In the genomic region with DNA sequence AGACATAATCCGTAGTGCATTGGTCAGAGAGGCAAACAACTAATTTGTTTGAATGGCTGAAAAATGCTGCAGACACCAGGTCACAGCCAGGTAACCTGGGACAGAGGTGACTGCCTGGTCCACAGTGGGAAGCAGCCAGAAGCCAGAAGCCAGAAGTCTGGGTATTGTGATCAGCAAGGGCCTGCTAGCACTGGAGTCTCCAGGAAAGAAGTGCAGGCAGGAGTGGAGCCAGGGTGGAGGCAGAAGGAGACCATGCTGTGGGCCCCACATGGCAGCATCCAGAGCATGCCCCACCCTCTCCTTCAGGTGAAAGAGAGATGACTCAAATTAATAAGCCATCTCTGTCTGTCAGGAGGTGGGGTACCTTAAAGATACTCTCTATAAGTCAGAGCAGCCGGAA, we compare ENCODE assay signal across 17 mouse cellular contexts.
"Had no signal": no experiment of that assay in that cellular context is flagged by ENCODE, and none has a peak within 500 bp of the region (broad histone marks: within the 10 kb centered on the region; RNA-seq: fewer than 3 reads in every experiment).

No protein-coding gene starts in this region.

- H3K4me2 ChIP-seq: lung, embryonic 15.5 days; midbrain, embryonic 11.5 days; midbrain, embryonic 13.5 days; midbrain, embryonic 15.5 days; neural tube, embryonic 12.5 days; stomach, embryonic 15.5 days had no signal

- H3K4me1 ChIP-seq: midbrain, embryonic 13.5 days; midbrain, embryonic 15.5 days; stomach, embryonic 15.5 days had no signal

- H3K27me3 ChIP-seq: lung, embryonic 15.5 days; midbrain, embryonic 13.5 days; midbrain, embryonic 15.5 days; neural tube, embryonic 12.5 days; stomach, embryonic 15.5 days had no signal

- H3K9ac ChIP-seq: lung, embryonic 15.5 days; midbrain, embryonic 13.5 days; midbrain, embryonic 15.5 days; neural tube, embryonic 12.5 days; stomach, embryonic 15.5 days had no signal

- DNase-seq: lung, adult 2 months; lung, postnatal 14 days; lung, postnatal 36 days; right cerebral cortex, postnatal 14 days; thymus, adult 2 months; thymus, postnatal 25 days; thymus, postnatal 4 days had no signal

- H3K9me3 ChIP-seq: lung, embryonic 15.5 days; midbrain, embryonic 13.5 days; midbrain, embryonic 15.5 days; neural tube, embryonic 12.5 days; stomach, embryonic 15.5 days had no signal

- H3K4me3 ChIP-seq: lung, embryonic 15.5 days; megakaryocyte, embryonic 14.5 days; midbrain, embryonic 13.5 days; midbrain, embryonic 15.5 days; neural tube, embryonic 12.5 days; stomach, embryonic 15.5 days had no signal

- H3K36me3 ChIP-seq: lung, embryonic 15.5 days; midbrain, embryonic 15.5 days; stomach, embryonic 15.5 days had no signal

- ATAC-seq: lung, postnatal 0 days; midbrain, embryonic 13.5 days; midbrain, embryonic 15.5 days had no signal

- H3K27ac ChIP-seq: lung, embryonic 15.5 days; macrophage; midbrain, embryonic 13.5 days; midbrain, embryonic 15.5 days; neural tube, embryonic 12.5 days; stomach, embryonic 15.5 days; stomach, postnatal 0 days had no signal
